Mouse (Mus musculus) ES-E14 (cell line): ENCODE measurements at regions not wholly inside any gene's neighbourhood (a gene's known extent, or its start where the extent isn't known, plus 50 kb on each side); places are given as distances from the start of the nearest gene placed in this dataset.

Experiments used
- DNase-seq: peaks from one replicate; pipeline ENCODE4 v3.0.0-alpha.2; 2013; ENCODE audit warnings: low read depth, low spot score
- H3K27ac ChIP-seq: 2 replicates; pipeline ENCODE4 v1.5.1; 2012; ENCODE audit warnings: low read depth, mild to moderate bottlenecking, low read length, moderate library complexity, mixed read lengths; ENCODE audit not compliant: poor library complexity, insufficient read depth, severe bottlenecking
- H3K36me3 ChIP-seq: 2 replicates; pipeline ENCODE4 v1.6.1; 2012; ENCODE audit warnings: mild to moderate bottlenecking, low read length, moderate library complexity, mixed read lengths; ENCODE audit not compliant: control insufficient read depth, poor library complexity, insufficient read depth, severe bottlenecking
- H3K4me1 ChIP-seq, 2 experiments: fragments of 150-350 bp in 1 of 2; sonication (generic) in 1 of 2; 2 replicates each; pipeline ENCODE4 v1.6.1; 2012; ENCODE audit warnings: low read length in 2 of 2, mild to moderate bottlenecking in 1 of 2, mixed read lengths in 1 of 2; ENCODE audit not compliant: control insufficient read depth in 2 of 2, insufficient read depth in 2 of 2, poor library complexity in 1 of 2
- H3K4me3 ChIP-seq, 2 experiments: fragments of 150-350 bp in 1 of 2; sonication (generic) in 1 of 2; 2 replicates each; pipeline ENCODE4 v1.5.1; 2012; ENCODE audit warnings: low read length in 2 of 2, low read depth in 1 of 2, mild to moderate bottlenecking in 1 of 2, mixed read lengths in 1 of 2; ENCODE audit not compliant: insufficient read depth in 1 of 2, poor library complexity in 1 of 2, severe bottlenecking in 1 of 2
- H3K9ac ChIP-seq: 2 replicates; pipeline ENCODE4 v1.6.1; 2012; ENCODE audit warnings: low read depth, mild to moderate bottlenecking, low read length, mixed read lengths; ENCODE audit not compliant: poor library complexity, insufficient read depth, severe bottlenecking
- H3K9me3 ChIP-seq: fragments of 150-350 bp; sonication (generic); 2 replicates; pipeline ENCODE4 v1.6.1; 2012; ENCODE audit warnings: low read depth, mild to moderate bottlenecking, low read length; ENCODE audit not compliant: control insufficient read depth, insufficient read depth
- CHD2 ChIP-seq: IDR thresholded peaks from 2 replicates; pipeline ENCODE4 v1.6.1; 2014; ENCODE audit warnings: mild to moderate bottlenecking, low read depth, low read length, inconsistent platforms
- HCFC1 ChIP-seq: IDR thresholded peaks from 2 replicates; pipeline ENCODE4 v1.6.1; 2012; ENCODE audit warnings: low read length, inconsistent platforms, borderline replicate concordance; ENCODE audit not compliant: insufficient read depth
- MAFK ChIP-seq: IDR thresholded peaks from 2 replicates; pipeline ENCODE4 v1.6.1; 2014; ENCODE audit warnings: mild to moderate bottlenecking, low read depth, low read length, inconsistent platforms; ENCODE audit not compliant: insufficient read depth
- ZC3H11A ChIP-seq: IDR thresholded peaks from 2 replicates; pipeline ENCODE4 v1.6.1; 2012; ENCODE audit warnings: low read depth, mild to moderate bottlenecking, inconsistent platforms, low read length, borderline replicate concordance
- ZNF384 ChIP-seq: IDR thresholded peaks from 2 replicates; pipeline ENCODE4 v1.6.1; 2012; ENCODE audit warnings: low read depth, low read length, inconsistent platforms
- in situ Hi-C, 2 experiments: fragments of 600-800 bp; cut with MboI; formaldehyde crosslinking; loops; one replicate each; pipeline ENCODE4 v1.15.1; 2025; ENCODE audit warnings: low sequenced_read_pairs in 2 of 2, inconsistent platforms in 1 of 2; ENCODE audit not compliant: unreplicated experiment in 2 of 2

DNA sequence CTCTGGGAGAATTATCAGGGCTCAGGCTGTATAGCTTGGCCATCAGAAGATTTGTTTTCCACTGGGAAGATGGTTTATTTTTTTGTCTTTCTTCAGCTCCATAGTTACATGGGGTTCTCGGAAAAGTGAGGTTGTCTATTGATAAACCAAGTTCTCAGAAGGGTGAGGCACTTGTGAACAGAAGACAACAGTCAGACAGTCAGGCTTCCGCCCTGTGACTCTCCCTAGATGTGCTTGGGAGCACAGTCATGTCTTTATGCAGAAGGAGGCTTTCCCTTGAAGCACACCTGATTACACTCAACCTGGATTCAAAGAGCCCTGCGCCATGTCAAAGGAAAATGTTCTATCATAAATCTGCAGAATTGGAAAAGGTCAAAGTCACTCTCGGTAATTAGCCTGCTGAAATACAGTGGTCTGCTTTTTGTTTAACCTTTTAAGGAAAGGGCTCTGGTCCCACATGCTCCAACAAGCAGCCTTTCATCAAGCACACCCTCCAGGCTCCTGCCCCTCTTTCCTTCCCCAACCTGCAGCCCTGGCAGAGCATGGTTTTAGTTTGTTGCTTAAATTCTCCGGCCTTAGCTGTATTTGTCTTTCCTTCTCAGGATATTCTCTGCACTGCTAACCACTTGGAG is 152.8 kb upstream of the Bmp2 start:
- in situ Hi-C loops, result no loop called here
- H3K9ac ChIP-seq, result no peak overlapping the region
- TF ChIP-seq ZNF384 (no peak), HCFC1 (no peak), ZC3H11A (no peak), MAFK (no peak), CHD2 (no peak)
- H3K36me3 ChIP-seq, result no peaks in the 10 kb centered on the region
- H3K4me1 ChIP-seq, result no peaks in the 10 kb centered on the region
- no peak for DNase-seq
- no peak overlapping the region for H3K27ac ChIP-seq
- H3K9me3 ChIP-seq, result no peaks in the 10 kb centered on the region
- H3K4me3 ChIP-seq, result no peak overlapping the region

DNA sequence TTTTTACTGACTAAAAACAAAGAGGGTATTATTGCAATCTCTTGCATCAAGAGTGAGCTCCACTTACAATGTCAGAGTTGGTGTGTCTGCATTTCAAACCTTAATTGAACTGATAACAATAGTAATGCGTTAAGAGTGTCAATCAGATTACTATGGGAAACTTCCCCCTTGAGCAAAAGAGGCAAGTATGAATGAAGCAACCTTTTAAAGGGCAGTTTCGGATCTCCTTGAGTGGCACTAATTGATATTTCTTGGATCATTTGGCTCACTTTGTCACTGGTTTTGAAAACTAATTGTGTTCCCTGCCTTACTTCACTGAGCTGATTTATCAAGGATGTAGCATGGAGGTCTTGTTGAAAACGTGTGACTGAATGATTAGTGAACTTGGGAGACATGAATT is 151.0 kb upstream of the Bmp2 start:
- Histone ChIP-seq H3K9ac (no peak overlapping the region), H3K9me3 (no peaks in the 10 kb centered on the region), H3K4me1 (no peaks in the 10 kb centered on the region), H3K27ac (no peak overlapping the region), H3K4me3 (no peak overlapping the region), H3K36me3 (no peaks in the 10 kb centered on the region)
- TF ChIP-seq CHD2 (no peak), MAFK (no peak), HCFC1 (no peak), ZNF384 (no peak), ZC3H11A (no peak)
- in situ Hi-C loops, result no loop called here
- no peak for DNase-seq

DNA sequence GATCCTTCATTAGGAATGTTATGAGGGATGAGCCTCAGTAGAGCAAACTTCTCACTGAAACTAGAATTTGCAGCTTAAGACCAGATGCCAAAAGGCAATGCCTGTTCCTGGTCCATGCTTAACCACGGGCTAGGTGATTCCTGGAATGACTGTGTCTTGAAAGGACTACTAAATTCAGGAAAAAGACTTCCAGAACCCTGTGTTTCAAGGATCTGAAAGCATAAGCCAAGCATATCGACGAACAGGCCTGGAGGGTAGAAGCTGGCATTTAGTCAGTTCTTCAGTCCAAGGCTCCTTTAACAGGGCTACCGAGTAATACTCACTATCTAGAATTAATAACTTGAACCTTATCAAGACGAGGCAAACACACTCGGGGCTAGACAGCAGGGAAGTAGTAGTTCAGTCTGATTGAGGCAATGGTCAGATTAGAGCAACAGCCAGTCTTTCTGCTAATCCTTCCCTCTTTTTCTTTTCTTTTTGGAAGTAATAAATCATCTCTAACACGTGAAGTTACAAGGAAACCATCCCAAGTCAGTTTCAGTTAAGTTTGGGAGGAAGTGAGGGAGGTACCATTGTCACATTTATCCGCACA is 134.9 kb upstream of the Bmp2 start:
- in situ Hi-C loops, result no loop called here
- no peaks in the 10 kb centered on the region for H3K9me3 ChIP-seq
- H3K9ac ChIP-seq, result no peak overlapping the region
- H3K27ac ChIP-seq, result no peak overlapping the region
- H3K4me3 ChIP-seq, result no peak overlapping the region
- TF ChIP-seq MAFK (no peak), ZC3H11A (no peak), HCFC1 (no peak), CHD2 (no peak), ZNF384 (no peak)
- DNase-seq, result no peak
- no peaks in the 10 kb centered on the region for H3K36me3 ChIP-seq
- H3K4me1 ChIP-seq, result no peaks in the 10 kb centered on the region

DNA sequence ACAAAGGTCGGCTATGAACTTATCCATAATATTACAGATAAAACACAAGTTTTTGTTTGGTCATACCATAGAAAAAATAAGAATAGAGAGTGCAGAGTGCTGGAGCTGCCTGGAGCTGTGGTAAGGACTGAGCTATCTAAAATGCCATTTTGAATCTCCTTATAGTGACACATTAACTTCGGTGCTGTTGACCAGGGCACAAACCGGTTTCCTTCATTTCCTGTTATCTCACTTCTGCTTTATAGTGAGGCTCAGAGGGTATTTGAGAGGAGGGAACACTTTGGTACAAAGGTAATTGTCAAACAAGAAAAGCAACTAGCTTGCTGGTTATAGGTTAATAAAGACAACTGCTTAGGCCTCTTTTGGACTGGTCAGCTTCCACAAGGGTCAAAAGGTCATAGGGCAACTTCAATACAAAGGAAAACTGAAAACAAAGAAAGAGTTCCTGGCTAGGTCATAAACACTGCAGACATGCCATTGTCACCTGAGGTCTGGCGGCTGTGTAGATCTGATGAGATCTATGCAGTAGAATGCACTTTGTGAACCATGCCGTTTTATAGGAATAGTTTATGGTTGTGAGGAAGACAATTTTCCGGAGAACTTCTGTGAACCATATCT is 132.2 kb upstream of the Bmp2 start:
- TF ChIP-seq MAFK (no peak), CHD2 (no peak), HCFC1 (no peak), ZC3H11A (no peak), ZNF384 (no peak)
- in situ Hi-C loops, result no loop called here
- H3K27ac ChIP-seq, result no peak overlapping the region
- H3K4me3 ChIP-seq, result no peak overlapping the region
- H3K36me3 ChIP-seq, result no peaks in the 10 kb centered on the region
- H3K4me1 ChIP-seq, result no peaks in the 10 kb centered on the region
- DNase-seq, result no peak
- no peaks in the 10 kb centered on the region for H3K9me3 ChIP-seq
- H3K9ac ChIP-seq, result no peak overlapping the region
